Mouse (Mus musculus) small intestine, adult 2 months (tissue): ENCODE data around the gene Il34. TPM values are rescaled to one million over a fixed set of nuclear protein-coding genes. Genes with fewer than 3 reads are reported as not detected.
A peak's percentile ranks its signal among the peaks of the same experiment; 100 is the strongest.

ENCODE experiments used
- H3K27ac ChIP-seq: fragments of 200-500 bp; 2 replicates; pipeline ENCODE4 v1.5.1; 2012; ENCODE audit warnings: low read depth, low read length, control low read depth, inconsistent platforms; ENCODE audit not compliant: insufficient read depth
- H3K27me3 ChIP-seq: fragments of 200-500 bp; 2 replicates; pipeline ENCODE4 v1.6.1; 2012; ENCODE audit warnings: mild to moderate bottlenecking, moderate library complexity, low read length, inconsistent platforms; ENCODE audit not compliant: control insufficient read depth, insufficient read depth
- H3K36me3 ChIP-seq: fragments of 200-500 bp; 2 replicates; pipeline ENCODE4 v1.6.1; 2012; ENCODE audit warnings: mild to moderate bottlenecking, low read length, control low read depth, inconsistent platforms; ENCODE audit not compliant: control insufficient read depth, insufficient read depth
- H3K4me1 ChIP-seq: fragments of 200-500 bp; 2 replicates; pipeline ENCODE4 v1.6.1; 2012; ENCODE audit warnings: low read length, inconsistent platforms, mixed read lengths; ENCODE audit not compliant: control insufficient read depth, insufficient read depth, insufficient read length
- H3K4me3 ChIP-seq: fragments of 200-500 bp; 2 replicates; pipeline ENCODE4 v1.5.1; 2012; ENCODE audit warnings: low read depth, mild to moderate bottlenecking, control low read depth, inconsistent platforms, low read length, moderate library complexity
- CTCF ChIP-seq: fragments of 200-500 bp; IDR thresholded peaks from 2 replicates; pipeline ENCODE4 v1.5.1; 2012; ENCODE audit warnings: low read depth, mild to moderate bottlenecking, control low read depth, inconsistent platforms, low read length, moderate library complexity, mixed read lengths; ENCODE audit not compliant: insufficient replicate concordance, insufficient read length; ENCODE audit errors: extremely low read depth
- POLR2A ChIP-seq: fragments of 200-500 bp; IDR thresholded peaks from 2 replicates; pipeline ENCODE4 v1.6.1; 2012; ENCODE audit warnings: low read depth, mild to moderate bottlenecking, control low read depth, inconsistent platforms, low read length, moderate library complexity
- WGBS: fragments of 180-500 bp; shearing (Covaris S2); methylation state at CpG from one replicate; pipeline ENCODE4 v1.1.7; 2018; 5-methylcytosine and 5-hydroxymethylcytosine counted together
- polyA plus RNA-seq: library from polyadenylated mRNA; depleted of rRNA; stranded (reverse); fragments of >200 nt; gene quantifications from 2 replicates; pipeline ENCODE4 v1.2.3, GENCODE M21; 2012

The Il34 gene
- polyA plus RNA-seq, 1 experiment, result 16.7 TPM

- Histone ChIP-seq H3K27me3 (0 out of 2 replicates have a peak, but pooled peaks cover 3% of the 10 kb centered on the region), H3K36me3 (no peaks in the 10 kb centered on the region), H3K27ac (no peak overlapping the region), H3K4me1 (peaks cover 6% of the 10 kb centered on the region), H3K4me3 (peak overlapping the region; percentile 77)
- 68% methylated on average over 11 of the region's 11 CpGs for whole genome bisulfite sequencing
- TF ChIP-seq CTCF (no peak), POLR2A (no peak)
These were observed 83.2 kb downstream of the Il34 start for GRCm38 (mm10) chr8:110722414-110723011.

GRCm38 (mm10) chr8:110721606-110722413 lies 83.9 kb downstream of the Il34 start:
- TF ChIP-seq POLR2A (no peak), CTCF (no peak)
- 1% methylated on average over 57 of the region's 59 CpGs for WGBS
- Histone ChIP-seq H3K27ac (peak overlapping the region; percentile 16; the same call in 1 of the 2 replicates), H3K4me3 (peak overlapping the region; percentile 77), H3K36me3 (no peaks in the 10 kb centered on the region), H3K4me1 (peaks cover 8% of the 10 kb centered on the region; the same call in 1 of the 2 replicates), H3K27me3 (0 out of 2 replicates have a peak, but pooled peaks cover 3% of the 10 kb centered on the region)

- Histone ChIP-seq H3K4me1 (peaks cover 8% of the 10 kb centered on the region; the same call in 1 of the 2 replicates), H3K27me3 (0 out of 2 replicates have a peak, but pooled peaks cover 3% of the 10 kb centered on the region), H3K36me3 (no peaks in the 10 kb centered on the region), H3K27ac (peak within 1 kb of the TSS; percentile 16; the same call in 1 of the 2 replicates), H3K4me3 (peak within 1 kb of the TSS; percentile 77)
- 8% methylated on average over 75 of the region's 75 CpGs for WGBS
- TF ChIP-seq POLR2A (no peak), CTCF (no peak)
These were observed 84.8 kb downstream of the Il34 start, which contains the start of gene Mtss1l for GRCm38 (mm10) chr8:110720685-110721598. TSS of gene Mtss1l (plus strand) at chr8:110721476.

- Histone ChIP-seq H3K36me3 (no peaks in the 10 kb centered on the region; the same call in 1 of the 2 replicates), H3K27ac (0 out of 2 replicates have a peak overlapping the region, but pooled peaks have one; percentile 5), H3K4me1 (peaks cover 8% of the 10 kb centered on the region; the same call in 1 of the 2 replicates), H3K4me3 (no peak overlapping the region), H3K27me3 (0 out of 2 replicates have a peak, but pooled peaks cover 3% of the 10 kb centered on the region)
- no peak for TF ChIP-seq CTCF
- TF ChIP-seq POLR2A, result no peak
- 74% methylated on average over 6 of the region's 6 CpGs for WGBS
These were observed 85.6 kb downstream of the Il34 start for GRCm38 (mm10) chr8:110719898-110720653.

- 67% methylated on average over 12 of the region's 12 CpGs for WGBS
- Histone ChIP-seq H3K36me3 (no peaks in the 10 kb centered on the region; the same call in 1 of the 2 replicates), H3K4me1 (peaks cover 8% of the 10 kb centered on the region; the same call in 1 of the 2 replicates), H3K27ac (peak overlapping the region; percentile 33), H3K27me3 (0 out of 2 replicates have a peak, but pooled peaks cover 3% of the 10 kb centered on the region), H3K4me3 (no peak overlapping the region)
- no peak for TF ChIP-seq CTCF
- TF ChIP-seq POLR2A, result no peak
These were observed 86.6 kb downstream of the Il34 start for GRCm38 (mm10) chr8:110718969-110719670.
